Mouse (Mus musculus) kidney, embryonic 15.5 days (tissue): Measurements from ENCODE around the gene Dnmbp. TPM values are rescaled to one million over a fixed set of nuclear protein-coding genes. Genes with fewer than 3 reads are reported as not detected.

Experiments used
- ATAC-seq: fragments of 200-750 bp; cut with Nextera tagmentation; replicated peaks from 2 replicates; pipeline ENCODE4 v1.8.0; 2017; ENCODE audit warnings: moderate TSS enrichment; ENCODE audit not compliant: low FRiP score
- H3K27ac ChIP-seq: fragments of 300-500 bp; sonication (generic); 2 replicates; pipeline ENCODE4 v1.5.1; 2015; ENCODE audit warnings: mild to moderate bottlenecking, inconsistent platforms
- H3K27me3 ChIP-seq: fragments of 300-500 bp; sonication (generic); 2 replicates; pipeline ENCODE4 v1.6.1; 2015; ENCODE audit warnings: inconsistent platforms
- H3K36me3 ChIP-seq: fragments of 300-500 bp; sonication (generic); 2 replicates; pipeline ENCODE4 v1.6.1; 2015; ENCODE audit warnings: inconsistent platforms
- H3K4me1 ChIP-seq: fragments of 300-500 bp; sonication (generic); 2 replicates; pipeline ENCODE4 v1.6.1; 2015; ENCODE audit warnings: inconsistent platforms
- H3K4me2 ChIP-seq: fragments of 300-500 bp; sonication (generic); 2 replicates; pipeline ENCODE4 v1.6.1; 2015; ENCODE audit warnings: moderate library complexity, mild to moderate bottlenecking, inconsistent platforms
- H3K4me3 ChIP-seq: fragments of 300-500 bp; sonication (generic); replicated peaks from 2 replicates; pipeline ENCODE4 v1.5.1; 2015; ENCODE audit warnings: mild to moderate bottlenecking, inconsistent platforms
- H3K9ac ChIP-seq: fragments of 300-500 bp; sonication (generic); 2 replicates; pipeline ENCODE4 v1.6.1; 2015; ENCODE audit warnings: mild to moderate bottlenecking, inconsistent platforms
- H3K9me3 ChIP-seq: fragments of 300-500 bp; sonication (generic); replicated peaks from 2 replicates; pipeline ENCODE4 v1.6.1; 2016; ENCODE audit warnings: inconsistent platforms
- WGBS: fragments of 180-500 bp; shearing (Covaris S2); methylation state at CpG from one replicate; pipeline ENCODE4 v1.1.7; 2015; ENCODE audit warnings: mixed read lengths; 5-methylcytosine and 5-hydroxymethylcytosine counted together
- polyA plus RNA-seq: library from polyadenylated mRNA; unstranded; fragments of >200 nt; fragmentation: Nextera tagmentation; extraction: Ambion mirVana; gene quantifications from 2 replicates; pipeline ENCODE4 v1.2.1, GENCODE M21; 2015

Dnmbp gene
- polyA plus RNA-seq, 1 experiment from 2014 or later = 24.4 TPM

DNA sequence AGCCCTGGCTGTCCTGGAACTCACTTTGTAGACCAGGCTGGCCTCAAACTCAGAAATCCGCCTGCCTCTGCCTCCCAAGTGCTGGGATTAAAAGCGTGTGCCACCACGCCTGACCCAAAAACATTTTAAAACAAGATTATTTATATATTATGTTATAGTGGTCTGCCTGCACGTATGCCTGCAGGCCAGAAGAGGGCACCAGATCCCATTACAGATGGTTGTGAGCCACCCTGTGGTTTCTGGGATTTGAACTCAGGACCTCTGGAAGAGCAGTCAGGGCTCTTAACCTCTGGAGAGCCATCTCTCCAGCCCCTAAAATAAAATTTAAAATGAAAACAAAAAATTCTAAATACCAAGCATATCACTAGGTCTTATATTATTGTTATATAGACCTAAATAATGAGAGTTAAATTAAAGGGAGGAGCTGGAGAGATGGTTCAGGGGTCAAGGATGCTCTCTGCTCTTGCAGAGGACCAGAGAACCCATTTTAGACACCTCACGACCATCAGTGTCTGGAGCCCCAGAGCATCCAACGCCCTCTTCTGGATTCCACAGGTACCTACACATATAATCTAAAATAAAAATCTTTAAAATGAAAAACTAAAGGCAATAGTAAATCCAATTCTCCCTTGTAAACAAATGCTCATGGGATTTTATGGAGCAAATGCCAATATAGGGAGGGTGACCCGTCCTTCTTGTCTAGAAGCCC, 87.0 kb downstream of the Dnmbp start:
- peaks cover 97% of the 10 kb centered on the region for H3K36me3 ChIP-seq
- no peak overlapping the region for H3K4me3 ChIP-seq
- H3K27ac ChIP-seq = no peak overlapping the region
- no peak overlapping the region for H3K9ac ChIP-seq
- no peak for ATAC-seq
- no peak overlapping the region for H3K4me2 ChIP-seq
- no peaks in the 10 kb centered on the region for H3K9me3 ChIP-seq
- no peaks in the 10 kb centered on the region for H3K4me1 ChIP-seq
- 79% methylated on average over 7 of the region's 7 CpGs for WGBS
- H3K27me3 ChIP-seq = no peaks in the 10 kb centered on the region

DNA sequence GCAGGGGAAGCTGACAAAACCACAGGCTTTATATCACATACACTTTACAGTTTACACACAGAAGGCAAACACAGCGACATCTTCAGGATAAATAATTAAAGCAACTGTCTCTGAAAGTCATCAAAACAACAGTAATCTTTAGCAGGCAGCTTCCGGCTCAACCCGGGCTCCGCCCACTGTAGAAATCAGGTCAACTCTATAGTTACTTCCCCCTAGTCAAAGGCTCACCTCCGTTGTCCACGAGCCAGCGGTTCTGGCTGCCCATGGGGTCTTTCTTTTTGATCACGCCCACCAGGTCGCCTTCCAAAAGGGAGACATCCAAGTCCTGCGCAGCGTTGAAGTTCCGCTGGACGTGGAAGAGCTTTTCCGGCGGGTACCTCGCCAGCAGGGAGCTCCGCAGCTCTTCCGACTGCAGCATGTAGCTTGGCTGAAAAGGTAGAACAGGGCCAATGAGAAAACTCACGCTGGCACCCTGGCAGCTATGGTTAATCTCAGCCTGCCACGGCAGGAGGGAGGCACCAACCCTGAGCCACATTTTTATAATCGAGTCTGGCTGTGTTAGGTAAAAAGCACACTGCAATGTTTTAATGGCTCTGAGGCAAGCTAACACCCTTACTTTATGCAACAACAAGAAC, 87.9 kb downstream of the Dnmbp start:
- Histone ChIP-seq H3K4me3 (no peak overlapping the region), H3K9ac (no peak overlapping the region), H3K9me3 (no peaks in the 10 kb centered on the region), H3K27me3 (no peaks in the 10 kb centered on the region), H3K4me1 (no peaks in the 10 kb centered on the region), H3K27ac (no peak overlapping the region), H3K4me2 (no peak overlapping the region), H3K36me3 (peaks cover 99% of the 10 kb centered on the region)
- ATAC-seq = no peak
- 86% methylated on average over 21 of the region's 21 CpGs for WGBS

DNA sequence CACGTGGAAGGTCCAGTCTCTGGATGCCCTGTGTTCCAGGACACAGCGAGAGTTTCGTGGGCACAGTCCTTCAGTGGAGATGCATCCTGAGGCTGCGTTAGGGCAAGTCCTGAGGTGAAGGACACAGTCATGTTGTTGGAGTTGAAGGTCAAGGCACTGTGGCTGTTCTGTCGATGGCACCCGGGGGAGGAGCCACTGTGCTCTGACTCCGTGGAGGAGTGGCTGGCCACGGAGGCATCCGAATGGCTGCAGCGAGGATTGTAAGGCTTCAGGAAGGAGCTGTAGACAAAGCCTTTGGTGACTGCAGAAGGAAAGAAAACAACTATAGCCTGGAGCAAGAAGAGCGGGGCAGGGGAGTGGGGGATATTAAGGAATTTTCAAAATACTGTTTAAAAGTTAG, 90.0 kb downstream of the Dnmbp start:
- Histone ChIP-seq H3K36me3 (peaks cover 97% of the 10 kb centered on the region), H3K27ac (no peak overlapping the region), H3K4me3 (no peak overlapping the region), H3K27me3 (no peaks in the 10 kb centered on the region), H3K4me1 (peaks cover 8% of the 10 kb centered on the region), H3K9me3 (no peaks in the 10 kb centered on the region), H3K4me2 (no peak overlapping the region), H3K9ac (no peak overlapping the region)
- ATAC-seq = no peak
- WGBS = 80% methylated on average over 11 of the region's 11 CpGs

DNA sequence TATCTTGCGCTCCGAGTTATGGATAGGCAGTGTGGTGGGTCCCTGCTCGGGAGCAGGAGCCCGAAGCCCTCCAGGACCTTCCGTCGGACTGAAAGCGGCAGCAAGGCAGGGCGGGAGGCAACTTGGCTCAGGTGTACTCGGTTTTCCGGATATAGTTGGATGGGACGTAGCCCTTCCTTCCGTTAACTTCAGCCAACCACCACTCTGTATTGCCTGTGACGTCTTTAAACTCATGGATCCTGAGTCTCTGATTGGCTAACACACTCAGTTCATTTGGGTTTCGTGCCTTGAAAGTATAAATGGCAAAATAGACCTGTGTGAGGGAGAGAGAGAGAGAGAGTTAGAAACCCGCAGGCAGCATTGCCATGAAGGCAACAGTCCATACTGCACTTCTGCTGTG, 92.0 kb downstream of the Dnmbp start:
- Histone ChIP-seq H3K9ac (no peak overlapping the region), H3K27me3 (no peaks in the 10 kb centered on the region), H3K27ac (no peak overlapping the region), H3K4me3 (no peak overlapping the region), H3K9me3 (no peaks in the 10 kb centered on the region), H3K4me1 (peaks cover 8% of the 10 kb centered on the region), H3K4me2 (no peak overlapping the region), H3K36me3 (peaks cover 84% of the 10 kb centered on the region)
- 95% methylated on average over 15 of the region's 15 CpGs for WGBS
- ATAC-seq = no peak

DNA sequence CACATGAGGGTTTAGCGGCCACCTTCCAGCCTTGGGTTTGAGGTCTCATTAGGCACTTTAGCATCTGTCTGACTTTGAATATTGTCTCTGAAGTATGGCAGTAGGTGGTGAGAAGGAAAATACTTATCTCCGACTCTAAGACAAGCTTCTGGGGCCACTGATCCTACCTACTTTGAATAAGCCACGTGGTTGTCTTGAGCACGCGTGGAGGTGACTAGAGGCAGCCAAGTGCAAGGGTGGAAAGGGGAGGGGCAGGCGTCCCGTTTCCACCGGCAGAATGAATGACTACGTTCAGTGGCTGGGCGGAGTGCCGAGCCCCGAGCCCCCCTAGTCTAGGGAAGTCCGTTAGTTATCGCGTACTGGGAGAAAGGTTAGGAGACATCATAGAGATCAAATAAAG, 92.9 kb downstream of the Dnmbp start:
- Histone ChIP-seq H3K4me1 (peaks cover 8% of the 10 kb centered on the region), H3K36me3 (peaks cover 75% of the 10 kb centered on the region), H3K27me3 (no peaks in the 10 kb centered on the region), H3K27ac (no peak overlapping the region), H3K4me3 (no peak overlapping the region), H3K4me2 (no peak overlapping the region), H3K9ac (no peak overlapping the region), H3K9me3 (no peaks in the 10 kb centered on the region)
- no peak for ATAC-seq
- WGBS = 87% methylated on average over 15 of the region's 15 CpGs

DNA sequence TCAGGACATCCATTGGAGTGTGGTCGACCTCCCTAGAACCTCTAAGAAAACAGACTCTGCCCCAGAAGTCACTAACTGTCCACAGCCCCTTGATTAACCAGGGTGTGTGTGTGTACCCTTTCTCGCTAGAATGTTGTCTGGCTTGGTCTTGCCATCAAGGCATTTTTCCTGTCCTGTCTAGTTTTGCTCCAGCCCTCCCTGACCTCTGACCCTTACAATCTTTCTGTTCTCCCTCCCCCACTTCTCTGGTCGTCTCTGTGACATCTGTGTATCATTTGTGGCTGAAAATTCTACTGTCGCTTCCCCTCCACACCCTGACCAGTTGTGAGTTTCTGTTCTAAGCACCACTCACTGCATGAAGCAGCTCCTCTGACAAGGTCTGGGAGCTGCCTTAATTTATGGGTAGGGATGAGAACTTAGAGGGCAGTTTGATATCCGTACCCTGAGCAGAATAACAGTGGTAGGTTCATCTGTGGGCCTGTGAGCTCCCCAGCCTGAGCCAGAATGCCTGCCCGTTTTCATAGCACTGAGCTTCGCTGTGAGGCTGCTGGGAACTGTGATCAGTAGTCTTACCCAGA, 94.6 kb downstream of the Dnmbp start:
- Histone ChIP-seq H3K9me3 (no peaks in the 10 kb centered on the region), H3K9ac (no peak overlapping the region), H3K27me3 (no peaks in the 10 kb centered on the region), H3K36me3 (peaks cover 60% of the 10 kb centered on the region), H3K27ac (peak overlapping the region; percentile 29; the same call in 1 of the 2 replicates), H3K4me3 (no peak overlapping the region), H3K4me2 (no peak overlapping the region), H3K4me1 (peaks cover 8% of the 10 kb centered on the region)
- ATAC-seq = peak; percentile 40; the same call in 1 of the 2 replicates
- 26% methylated on average over 7 of the region's 7 CpGs for WGBS

DNA sequence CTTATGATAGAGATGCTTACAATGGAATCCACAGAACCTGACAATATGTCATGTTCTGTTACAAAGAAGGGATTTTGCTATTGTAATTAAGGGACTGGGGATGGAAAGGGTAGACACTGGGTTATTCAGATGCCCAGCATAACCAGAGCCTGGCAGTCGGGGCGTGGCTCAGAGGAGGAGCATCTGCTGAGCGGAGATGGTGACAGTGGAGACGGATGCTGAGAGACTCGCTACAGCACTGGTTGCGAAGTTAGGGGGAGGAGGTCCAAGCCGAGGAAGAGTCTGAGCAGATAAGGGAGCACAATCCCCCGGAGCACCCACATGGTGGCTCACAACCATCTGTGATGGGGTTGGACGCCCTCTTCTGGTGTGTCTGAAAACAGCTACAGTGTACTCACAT, 96.8 kb downstream of the Dnmbp start:
- Histone ChIP-seq H3K27ac (no peak overlapping the region), H3K4me2 (no peak overlapping the region), H3K36me3 (peaks cover 37% of the 10 kb centered on the region), H3K9me3 (no peaks in the 10 kb centered on the region), H3K27me3 (no peaks in the 10 kb centered on the region), H3K9ac (no peak overlapping the region), H3K4me3 (no peak overlapping the region), H3K4me1 (peaks cover 8% of the 10 kb centered on the region)
- 85% methylated on average over 9 of the region's 9 CpGs for WGBS
- ATAC-seq = no peak

DNA sequence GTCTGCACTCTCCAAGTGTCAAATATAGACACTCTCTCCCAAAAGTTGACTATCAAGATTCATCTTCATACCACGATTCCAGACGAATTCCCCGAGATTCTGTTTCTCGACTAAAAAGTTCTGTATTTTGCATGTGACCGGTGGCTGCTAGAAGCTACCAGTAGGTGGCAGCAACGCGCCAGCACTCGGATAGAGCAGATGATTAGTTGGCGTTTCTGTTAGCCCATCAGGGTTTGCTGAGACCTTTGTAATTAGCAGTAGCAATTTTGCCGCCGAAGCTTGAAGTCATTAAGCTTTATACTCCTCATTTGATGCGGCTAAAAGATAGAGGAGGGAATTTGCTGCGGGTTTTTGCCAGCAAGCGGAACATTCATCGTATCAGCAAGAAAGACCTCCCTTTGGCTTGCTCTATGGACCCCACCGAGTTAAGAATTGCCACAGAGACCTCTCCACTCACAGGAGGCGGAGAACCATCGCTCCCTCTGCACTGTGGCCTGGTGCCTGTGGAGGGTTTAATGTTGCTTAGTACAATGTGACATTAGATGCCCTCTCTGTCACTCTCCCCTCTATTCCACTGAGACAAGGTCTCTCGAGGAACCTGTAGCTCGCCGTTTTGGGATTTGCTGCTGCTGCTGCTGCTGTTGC, 107.4 kb downstream of the Dnmbp start:
- H3K36me3 ChIP-seq = no peaks in the 10 kb centered on the region
- H3K9me3 ChIP-seq = no peaks in the 10 kb centered on the region
- no peak for ATAC-seq
- H3K27ac ChIP-seq = no peak overlapping the region
- H3K4me1 ChIP-seq = no peaks in the 10 kb centered on the region
- 25% methylated on average over 21 of the region's 21 CpGs for WGBS
- H3K4me2 ChIP-seq = 0 out of 2 replicates have a peak overlapping the region, but pooled peaks have one; percentile 35
- H3K9ac ChIP-seq = no peak overlapping the region
- peaks cover 8% of the 10 kb centered on the region; the same call in 1 of the 2 replicates for H3K27me3 ChIP-seq
- no peak overlapping the region for H3K4me3 ChIP-seq

DNA sequence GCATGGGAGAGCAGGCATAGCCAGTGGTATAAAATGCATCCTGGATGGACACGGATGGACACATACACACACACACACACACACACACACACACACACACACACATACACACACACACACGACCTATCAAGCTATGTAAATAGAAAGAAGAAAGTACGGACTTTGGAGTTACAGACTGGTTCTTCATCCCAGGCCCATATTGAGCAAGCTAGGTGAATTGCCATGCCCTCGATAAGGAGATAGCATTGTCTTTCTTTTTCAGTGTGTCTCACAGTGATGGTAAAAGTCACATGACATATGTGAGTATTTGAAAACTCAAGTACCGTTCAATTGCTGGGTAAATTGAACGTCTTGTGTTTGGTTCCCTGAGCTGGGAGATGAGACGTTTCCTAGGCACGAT, 113.1 kb downstream of the Dnmbp start:
- H3K4me2 ChIP-seq = no peak overlapping the region
- no peak for ATAC-seq
- H3K27me3 ChIP-seq = peaks cover 8% of the 10 kb centered on the region; the same call in 1 of the 2 replicates
- no peak overlapping the region for H3K4me3 ChIP-seq
- H3K4me1 ChIP-seq = no peaks in the 10 kb centered on the region
- H3K9ac ChIP-seq = no peak overlapping the region
- 74% methylated on average over 8 of the region's 8 CpGs for WGBS
- no peaks in the 10 kb centered on the region for H3K9me3 ChIP-seq
- H3K36me3 ChIP-seq = no peaks in the 10 kb centered on the region
- H3K27ac ChIP-seq = no peak overlapping the region

DNA sequence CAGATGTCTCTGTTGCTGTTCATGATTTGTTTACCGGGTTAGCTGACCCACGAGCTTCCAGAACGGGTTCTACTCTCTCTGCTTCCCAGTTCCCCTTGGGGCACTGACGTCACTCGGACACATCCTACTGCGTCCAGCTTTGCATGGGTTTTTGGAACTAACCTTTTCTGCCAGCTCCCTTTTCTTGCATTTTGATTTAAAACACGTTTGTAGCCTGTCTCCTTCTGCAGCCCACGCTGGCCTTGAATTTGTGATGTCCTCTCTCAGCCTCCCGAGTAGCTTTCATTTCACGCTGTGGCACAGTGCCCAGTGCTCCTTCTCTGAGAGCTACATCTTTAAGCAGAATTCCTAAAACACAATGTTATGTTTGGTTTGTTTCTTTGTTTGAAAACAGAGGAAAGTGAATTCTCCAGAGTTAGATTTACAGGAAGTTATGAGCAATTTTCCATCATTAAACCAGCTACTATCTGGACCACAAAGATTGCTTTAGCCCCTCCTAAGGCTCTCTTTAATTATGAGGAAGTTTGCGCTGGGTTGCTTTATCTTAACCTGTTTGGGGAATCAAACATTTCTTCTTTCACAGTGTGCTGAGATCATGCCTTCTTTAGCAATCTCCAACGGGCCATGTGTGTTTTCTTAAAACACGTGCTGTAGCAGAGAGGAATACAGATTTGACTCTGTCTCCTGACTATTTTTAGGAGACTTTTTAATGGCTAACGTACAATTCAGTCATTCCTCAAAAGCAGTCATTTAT, 124.2 kb downstream of the Dnmbp start:
- no peak for ATAC-seq
- Histone ChIP-seq H3K27ac (no peak overlapping the region), H3K4me1 (no peaks in the 10 kb centered on the region), H3K4me2 (peak overlapping the region; percentile 28; the same call in 1 of the 2 replicates), H3K4me3 (no peak overlapping the region), H3K27me3 (no peaks in the 10 kb centered on the region), H3K36me3 (no peaks in the 10 kb centered on the region), H3K9ac (no peak overlapping the region), H3K9me3 (no peaks in the 10 kb centered on the region)
- 63% methylated on average over 14 of the region's 14 CpGs for WGBS

DNA sequence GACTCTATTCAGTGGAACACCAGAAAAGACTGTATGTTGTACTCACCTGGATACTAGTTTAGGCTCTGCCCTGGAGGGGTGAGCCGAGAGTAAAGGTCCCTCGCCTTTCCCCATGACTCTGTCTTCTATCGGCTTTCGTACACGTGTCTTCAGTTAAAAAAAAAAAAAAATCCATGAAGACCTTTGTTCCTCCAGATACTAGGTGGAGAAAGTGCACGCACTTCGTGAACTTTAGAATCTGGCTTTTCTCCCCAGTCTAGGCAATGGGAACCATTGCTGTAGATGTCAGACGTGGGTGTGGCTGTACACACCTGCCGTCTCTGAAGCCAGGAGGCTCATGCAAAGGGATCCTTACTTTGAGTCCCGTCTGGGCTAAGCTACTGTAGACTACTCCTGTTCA, 126.7 kb downstream of the Dnmbp start:
- H3K36me3 ChIP-seq = no peaks in the 10 kb centered on the region
- H3K9me3 ChIP-seq = no peaks in the 10 kb centered on the region
- H3K4me2 ChIP-seq = no peak overlapping the region
- no peak overlapping the region for H3K9ac ChIP-seq
- H3K27ac ChIP-seq = no peak overlapping the region
- H3K4me1 ChIP-seq = no peaks in the 10 kb centered on the region
- ATAC-seq = no peak
- no peaks in the 10 kb centered on the region for H3K27me3 ChIP-seq
- no peak overlapping the region for H3K4me3 ChIP-seq
- WGBS = 86% methylated on average over 10 of the region's 10 CpGs
